Mouse (Mus musculus) bone marrow, adult 2 months (tissue): ENCODE measurements around the gene Abca12.

Experiments used
- CTCF ChIP-seq: fragments of 200-500 bp; IDR thresholded peaks from 2 replicates; pipeline ENCODE4 v1.5.1; 2011; ENCODE audit warnings: low read length, control low read depth; ENCODE audit not compliant: control insufficient read depth, insufficient read depth
- POLR2A ChIP-seq: fragments of 200-500 bp; IDR thresholded peaks from 2 replicates; pipeline ENCODE4 v1.6.1; 2011; ENCODE audit warnings: low read depth, mild to moderate bottlenecking, control low read depth, low read length, borderline replicate concordance; ENCODE audit not compliant: control insufficient read depth

- no peak for TF ChIP-seq CTCF
- TF ChIP-seq POLR2A, result no peak
These were observed 44.4 kb downstream of the Abca12 start for GRCm38 (mm10) chr1:71370266-71370665.
